Mouse (Mus musculus): ENCODE measurements at regions not wholly inside any gene's neighbourhood (a gene's known extent, or its start where the extent isn't known, plus 50 kb on each side); places are given as distances from the start of the nearest gene placed in this dataset.

DNA sequence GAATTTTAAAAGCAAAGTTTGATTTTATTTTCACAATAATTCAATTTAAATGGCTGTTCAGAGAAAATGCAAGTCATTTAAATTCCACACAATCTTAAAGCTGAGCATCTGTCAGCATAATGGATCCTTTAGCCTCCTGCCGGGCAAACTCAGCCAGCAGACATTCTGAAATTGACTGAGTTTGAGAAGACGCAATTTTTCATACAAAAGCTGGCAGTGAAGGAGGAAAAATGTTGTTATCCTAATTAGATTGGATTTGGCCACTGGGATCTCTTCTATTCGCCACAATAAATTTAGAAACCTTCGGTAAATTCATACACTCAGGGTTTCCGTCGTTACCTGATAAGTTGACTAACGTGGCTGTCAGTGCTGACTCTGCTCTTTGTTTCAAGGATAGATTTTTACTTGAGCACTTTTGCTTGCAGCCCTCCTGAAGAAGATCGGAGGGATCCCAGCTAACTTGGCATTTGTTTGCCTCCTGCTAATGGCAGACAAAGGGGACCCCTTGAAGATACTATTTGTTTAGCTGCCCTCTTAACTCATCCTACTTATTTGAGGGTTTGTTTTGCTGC is 244.9 kb upstream of the Fsip2 start:
- no peak overlapping the region for H3K9ac ChIP-seq (replicated peaks; ENCODE audit: low read depth, low read length)
- ATAC-seq (ENCODE audit: insufficient read depth, low read depth) (no peak), DNase-seq (ENCODE audit: low spot score) (no peak)
- H3K27me3 ChIP-seq (ENCODE audit: control insufficient read depth, insufficient read depth, low read length) = no peaks in the 10 kb centered on the region
- H3K9me3 ChIP-seq (replicated peaks; ENCODE audit: control insufficient read depth, low read length) = no peaks in the 10 kb centered on the region
- TF ChIP-seq EP300 (IDR thresholded peaks at IDR 0.05; ENCODE audit: low read depth) (no peak), CTCF (IDR thresholded peaks at IDR 0.05; ENCODE audit: low read depth) (no peak)
- H3K4me2 ChIP-seq (ENCODE audit: low read depth, low read length) = peak overlapping the region; percentile 40
- H3K4me1 ChIP-seq (ENCODE audit: control insufficient read depth, insufficient read depth) = no peaks in the 10 kb centered on the region
- WGBS = 28% methylated on average over 8 of the region's 8 CpGs
- H3K36me3 ChIP-seq (replicated peaks; ENCODE audit: control insufficient read depth, insufficient read depth, low read length) = no peaks in the 10 kb centered on the region
- H3K4me3 ChIP-seq (ENCODE audit: low read depth, low read length) = peak overlapping the region; percentile 11; the same call in 1 of the 2 replicates
- H3K27ac ChIP-seq (ENCODE audit: low read depth) = no peak overlapping the region

DNA sequence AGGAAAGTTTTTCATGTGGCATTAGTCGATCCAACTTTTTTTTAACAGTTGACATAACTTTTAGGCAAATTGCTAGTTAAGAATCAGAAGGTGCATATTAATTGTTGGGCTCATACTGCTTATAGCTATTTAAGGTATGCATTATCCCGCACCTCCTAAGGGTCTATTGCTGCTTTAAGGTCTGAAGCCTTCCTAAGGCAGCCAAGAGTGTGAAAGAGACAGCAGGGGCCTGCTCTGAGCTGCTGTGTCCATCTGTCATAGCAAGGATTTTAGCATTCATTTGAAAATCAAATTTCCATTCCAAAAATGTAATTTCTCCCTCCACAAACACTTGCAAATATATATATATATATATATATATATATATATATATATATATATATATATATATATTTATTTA is 241.6 kb upstream of the Fsip2 start:
- ATAC-seq (ENCODE audit: insufficient read depth, low read depth) = no peak
- Histone ChIP-seq H3K4me1 (ENCODE audit: control insufficient read depth, insufficient read depth) (no peaks in the 10 kb centered on the region), H3K27ac (ENCODE audit: low read depth) (no peak overlapping the region), H3K9me3 (replicated peaks; ENCODE audit: control insufficient read depth, low read length) (no peaks in the 10 kb centered on the region), H3K36me3 (replicated peaks; ENCODE audit: control insufficient read depth, insufficient read depth, low read length) (no peaks in the 10 kb centered on the region), H3K4me3 (ENCODE audit: low read depth, low read length) (no peak overlapping the region), H3K27me3 (ENCODE audit: control insufficient read depth, insufficient read depth, low read length) (no peaks in the 10 kb centered on the region), H3K4me2 (ENCODE audit: low read depth, low read length) (no peak overlapping the region), H3K9ac (replicated peaks; ENCODE audit: low read depth, low read length) (no peak overlapping the region)
- TF ChIP-seq CTCF (IDR thresholded peaks at IDR 0.05; ENCODE audit: low read depth) (no peak), EP300 (IDR thresholded peaks at IDR 0.05; ENCODE audit: low read depth) (no peak)
- WGBS = 62% methylated on average over 2 of the region's 2 CpGs
- no peak for DNase-seq (ENCODE audit: low spot score)

DNA sequence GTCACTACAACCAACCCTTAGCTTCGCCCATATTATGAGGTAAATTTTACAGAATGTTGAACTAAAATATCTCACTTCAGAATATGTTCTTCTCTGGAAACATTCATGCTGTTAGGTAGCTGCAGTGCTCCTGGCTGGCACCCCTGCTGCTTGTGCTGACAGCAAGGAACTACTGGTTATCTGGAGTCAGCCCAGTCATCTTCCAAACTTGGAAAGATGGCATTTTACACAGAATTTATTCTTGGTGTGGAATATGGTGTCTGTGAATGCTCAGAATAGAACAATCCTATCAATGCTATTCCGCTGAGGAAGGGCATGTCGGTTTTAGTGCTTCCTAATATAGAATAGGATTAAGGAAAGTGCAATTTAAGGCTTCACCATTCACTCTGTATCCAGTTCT is 227.7 kb upstream of the Fsip2 start:
- H3K4me1 ChIP-seq (ENCODE audit: control insufficient read depth, insufficient read depth) = no peaks in the 10 kb centered on the region
- no peak overlapping the region for H3K9ac ChIP-seq (replicated peaks; ENCODE audit: low read depth, low read length)
- H3K9me3 ChIP-seq (replicated peaks; ENCODE audit: control insufficient read depth, low read length) = no peaks in the 10 kb centered on the region
- DNase-seq (ENCODE audit: low spot score) = peak; percentile 23
- WGBS = 24% methylated on average over 3 of the region's 3 CpGs
- TF ChIP-seq CTCF (IDR thresholded peaks at IDR 0.05; ENCODE audit: low read depth) = no peak
- no peak for TF ChIP-seq EP300 (IDR thresholded peaks at IDR 0.05; ENCODE audit: low read depth)
- no peak overlapping the region for H3K4me3 ChIP-seq (ENCODE audit: low read depth, low read length)
- ATAC-seq (ENCODE audit: insufficient read depth, low read depth) = no peak
- no peak overlapping the region for H3K27ac ChIP-seq (ENCODE audit: low read depth)
- no peak overlapping the region for H3K4me2 ChIP-seq (ENCODE audit: low read depth, low read length)
- H3K27me3 ChIP-seq (ENCODE audit: control insufficient read depth, insufficient read depth, low read length) = no peaks in the 10 kb centered on the region
- H3K36me3 ChIP-seq (replicated peaks; ENCODE audit: control insufficient read depth, insufficient read depth, low read length) = no peaks in the 10 kb centered on the region
